Mouse (Mus musculus): ENCODE data around the gene Tmem40. TPM values are rescaled to one million over a fixed set of nuclear protein-coding genes. Genes with fewer than 3 reads are reported as not detected.

Gene Tmem40
- polyA plus RNA-seq, 1 experiment from 2014 or later, result 0.78 TPM

DNA sequence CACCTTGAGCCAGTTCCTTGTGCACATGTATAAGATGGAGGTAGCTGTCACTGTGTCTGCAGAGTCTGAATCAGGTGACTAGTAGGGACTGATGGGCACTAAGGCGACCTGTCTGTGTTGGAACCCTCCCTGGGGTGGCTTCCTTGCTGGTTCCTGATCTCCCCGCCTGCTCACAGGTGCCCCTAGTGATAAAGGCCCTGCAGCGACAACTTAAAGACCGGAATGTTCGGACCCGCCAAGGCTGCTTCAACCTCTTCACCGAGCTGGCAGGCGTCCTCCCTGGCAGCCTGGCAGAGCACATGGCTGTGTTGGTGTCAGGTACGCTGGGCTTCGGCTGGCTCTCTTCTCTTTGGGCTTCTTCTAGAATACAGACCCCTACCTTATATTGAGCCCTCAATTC lies 28.8 kb upstream of the Tmem40 start:
- Histone ChIP-seq H3K4me3 (replicated peaks) (no peak overlapping the region), H3K9ac (no peak overlapping the region), H3K9me3 (no peaks in the 10 kb centered on the region), H3K27ac (no peak overlapping the region), H3K27me3 (replicated peaks) (no peaks in the 10 kb centered on the region), H3K36me3 (peaks cover 53% of the 10 kb centered on the region), H3K4me2 (replicated peaks) (no peak overlapping the region), H3K4me1 (replicated peaks) (no peaks in the 10 kb centered on the region)
- ATAC-seq, result no peak
- WGBS, result 86% methylated on average over 10 of the region's 10 CpGs

DNA sequence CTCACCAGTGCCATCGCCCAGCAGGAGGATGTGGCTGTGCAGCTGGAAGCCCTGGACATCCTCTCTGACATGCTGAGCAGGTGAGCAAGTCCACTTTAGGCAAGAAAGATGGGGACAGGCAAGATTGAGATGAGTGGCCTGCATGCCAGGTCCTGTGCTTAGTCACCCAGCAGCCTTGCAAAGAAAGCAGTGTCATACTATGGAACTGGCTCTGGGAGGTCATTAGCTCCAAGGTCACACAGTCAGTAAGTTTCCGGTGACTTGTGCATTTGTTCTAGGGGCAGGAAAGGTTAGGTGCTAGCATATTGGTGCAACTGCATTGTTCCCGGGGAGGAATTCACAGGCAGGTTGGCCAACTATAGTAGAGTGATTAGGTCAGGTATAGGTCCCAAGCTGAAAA lies 20.6 kb upstream of the Tmem40 start:
- no peak for ATAC-seq
- H3K4me1 ChIP-seq (replicated peaks), result no peaks in the 10 kb centered on the region
- H3K27ac ChIP-seq, result no peak overlapping the region
- peaks cover 36% of the 10 kb centered on the region for H3K36me3 ChIP-seq
- H3K9ac ChIP-seq, result no peak overlapping the region
- H3K4me3 ChIP-seq (replicated peaks), result no peak overlapping the region
- WGBS, result 88% methylated on average over 3 of the region's 3 CpGs
- H3K4me2 ChIP-seq (replicated peaks), result no peak overlapping the region
- H3K9me3 ChIP-seq, result no peaks in the 10 kb centered on the region
- H3K27me3 ChIP-seq (replicated peaks), result no peaks in the 10 kb centered on the region

DNA sequence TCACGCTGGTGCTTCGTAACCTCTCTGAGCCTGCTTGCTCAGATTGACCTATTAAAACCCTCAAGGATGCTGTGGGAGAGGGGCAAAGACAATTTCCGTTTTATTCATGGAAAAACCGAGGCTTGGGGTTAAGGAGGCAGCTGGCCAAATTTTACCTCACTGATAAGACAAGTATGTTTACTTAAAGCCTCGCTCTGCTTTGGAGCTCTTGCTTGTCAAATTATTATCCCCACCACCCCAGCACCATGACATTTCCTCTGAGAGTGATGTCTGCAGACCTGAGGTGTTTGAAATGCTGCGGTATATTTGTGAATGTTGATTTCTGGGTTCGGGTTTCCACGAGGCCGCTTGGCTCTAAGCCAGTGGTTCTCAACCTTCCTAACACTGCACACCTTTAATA lies 14.2 kb upstream of the Tmem40 start:
- no peak overlapping the region for H3K9ac ChIP-seq
- H3K4me2 ChIP-seq (replicated peaks), result peak overlapping the region; percentile 84

DNA sequence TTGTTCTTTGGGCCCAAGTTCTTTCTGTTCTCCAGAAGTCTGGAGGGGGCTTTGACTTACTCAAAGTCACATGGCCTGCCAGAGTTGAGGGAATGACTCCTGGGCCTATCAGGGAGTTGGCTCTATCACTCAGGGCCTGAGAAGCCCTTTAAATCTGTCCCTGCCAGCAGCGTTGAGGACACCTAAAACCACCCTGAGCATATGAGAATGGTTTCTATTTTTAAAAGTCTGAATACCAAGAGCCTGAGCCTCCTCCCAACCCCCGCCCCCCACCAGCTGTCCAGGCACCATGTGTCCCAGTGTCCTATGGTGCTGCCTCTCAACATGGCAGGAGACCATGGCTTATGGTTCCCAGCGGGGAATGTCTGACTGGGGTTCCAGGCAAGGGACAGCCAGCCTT lies 13.6 kb upstream of the Tmem40 start:
- H3K27ac ChIP-seq, result no peak overlapping the region
- peaks cover 21% of the 10 kb centered on the region for H3K4me1 ChIP-seq (replicated peaks)
- H3K4me2 ChIP-seq (replicated peaks), result peak overlapping the region; percentile 84
- WGBS, result 50% methylated on average over 3 of the region's 3 CpGs
- no peaks in the 10 kb centered on the region; the same call in none of the 2 replicates for H3K36me3 ChIP-seq
- H3K4me3 ChIP-seq (replicated peaks), result peak overlapping the region; percentile 77
- no peaks in the 10 kb centered on the region for H3K27me3 ChIP-seq (replicated peaks)
- H3K9me3 ChIP-seq, result no peaks in the 10 kb centered on the region
- no peak for ATAC-seq
- 0 out of 2 replicates have a peak overlapping the region, but pooled peaks have one; percentile 76 for H3K9ac ChIP-seq

More for the DNA sequence above, 14.2 kb upstream of the Tmem40 start:
- Histone ChIP-seq H3K9me3 (no peaks in the 10 kb centered on the region), H3K27me3 (replicated peaks) (no peaks in the 10 kb centered on the region), H3K27ac (no peak overlapping the region), H3K4me3 (replicated peaks) (peak overlapping the region; percentile 77; the same call in 1 of the 2 replicates), H3K36me3 (peaks cover 3% of the 10 kb centered on the region), H3K4me1 (replicated peaks) (peaks cover 21% of the 10 kb centered on the region)
- 24% methylated on average over 9 of the region's 9 CpGs for WGBS
- no peak for ATAC-seq

DNA sequence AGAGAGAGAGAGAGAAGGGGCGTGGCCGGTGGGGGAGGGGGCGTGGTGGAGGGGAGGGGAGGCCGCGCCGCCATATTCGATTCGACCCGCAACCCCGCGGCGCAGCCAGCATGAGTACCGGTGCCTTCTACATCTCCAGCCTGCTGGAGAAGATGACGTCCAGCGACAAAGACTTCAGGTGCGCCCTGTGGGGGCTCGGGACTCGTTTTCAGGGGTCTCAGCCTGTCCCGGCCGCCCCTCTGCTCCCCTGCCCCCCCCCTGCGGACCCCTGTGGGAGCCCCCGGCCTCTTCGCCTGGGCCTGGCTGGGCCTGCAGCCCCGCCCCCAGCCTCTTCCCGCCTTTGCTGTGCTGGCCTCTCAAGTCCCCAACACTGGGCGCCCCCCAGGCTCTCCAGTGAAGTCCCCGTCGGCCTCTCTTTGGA lies 12.3 kb upstream of the Tmem40 start, which contains the start of gene Cand2:
Cand2 (plus strand) TSS at position 38 of the 421 bp plus-strand sequence.
- Histone ChIP-seq H3K9ac (peak within 1 kb of the TSS; percentile 76), H3K9me3 (no peaks in the 10 kb centered on the region), H3K36me3 (no peaks in the 10 kb centered on the region), H3K27me3 (replicated peaks) (no peaks in the 10 kb centered on the region), H3K4me2 (replicated peaks) (peak within 1 kb of the TSS; percentile 84), H3K27ac (peak within 1 kb of the TSS; percentile 68), H3K4me1 (replicated peaks) (peaks cover 21% of the 10 kb centered on the region), H3K4me3 (replicated peaks) (peak within 1 kb of the TSS; percentile 77)
- WGBS, result under 1% methylated on average over 26 of the region's 28 CpGs
- peak; percentile 83 for ATAC-seq

DNA sequence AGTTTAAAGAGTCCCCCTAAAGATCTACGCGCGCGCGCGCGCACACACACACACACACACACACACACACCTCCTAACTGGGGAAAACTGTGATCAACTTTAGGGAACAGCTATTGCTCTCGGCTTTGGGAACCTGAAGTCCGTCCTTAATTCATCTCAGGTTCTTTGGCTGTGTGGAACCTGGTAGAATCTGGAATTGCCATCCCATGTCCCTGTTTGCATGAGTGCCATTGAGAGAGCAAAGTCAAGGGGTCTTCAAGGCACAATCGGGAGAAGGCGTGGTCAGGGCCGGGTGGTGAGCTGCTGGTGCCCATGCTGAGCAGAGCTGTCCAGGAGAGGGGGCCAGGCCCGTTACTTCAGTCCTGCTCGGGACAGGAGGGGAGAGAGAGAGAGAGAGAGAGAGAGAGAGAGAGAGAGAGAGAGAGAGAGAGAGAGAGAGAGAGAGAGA lies 11.8 kb upstream of the Tmem40 start:
- Histone ChIP-seq H3K9me3 (no peaks in the 10 kb centered on the region), H3K27ac (0 out of 2 replicates have a peak overlapping the region, but pooled peaks have one; percentile 32), H3K36me3 (no peaks in the 10 kb centered on the region), H3K4me3 (replicated peaks) (peak overlapping the region; percentile 77), H3K4me2 (replicated peaks) (peak overlapping the region; percentile 84), H3K4me1 (replicated peaks) (peaks cover 21% of the 10 kb centered on the region), H3K9ac (peak overlapping the region; percentile 53), H3K27me3 (replicated peaks) (no peaks in the 10 kb centered on the region)
- peak; percentile 83 for ATAC-seq
- WGBS, result 5% methylated on average over 13 of the region's 14 CpGs

DNA sequence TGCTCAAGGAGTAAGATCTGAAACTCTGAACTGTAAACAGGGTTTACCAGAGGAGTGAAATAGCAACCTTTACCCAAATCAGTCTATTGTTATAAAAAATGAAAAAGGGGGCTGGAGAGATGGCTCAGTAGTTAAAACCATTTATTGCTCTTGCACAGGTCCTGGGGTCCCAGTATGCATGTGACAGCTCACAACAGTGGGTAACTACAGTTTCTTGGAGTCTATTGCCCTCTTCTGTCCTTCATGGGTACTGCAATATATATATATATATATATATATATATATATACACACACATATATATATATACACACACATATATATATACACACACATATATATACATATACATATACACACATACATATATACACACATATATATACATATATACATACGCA lies 10.4 kb upstream of the Tmem40 start:
- 92% methylated on average over 1 of the region's 1 CpGs for whole genome bisulfite sequencing
- Histone ChIP-seq H3K27ac (no peak overlapping the region), H3K9ac (no peak overlapping the region), H3K9me3 (no peaks in the 10 kb centered on the region), H3K27me3 (replicated peaks) (no peaks in the 10 kb centered on the region), H3K4me2 (replicated peaks) (no peak overlapping the region), H3K4me1 (replicated peaks) (peaks cover 25% of the 10 kb centered on the region), H3K36me3 (no peaks in the 10 kb centered on the region), H3K4me3 (replicated peaks) (no peak overlapping the region)
- ATAC-seq, result no peak

DNA sequence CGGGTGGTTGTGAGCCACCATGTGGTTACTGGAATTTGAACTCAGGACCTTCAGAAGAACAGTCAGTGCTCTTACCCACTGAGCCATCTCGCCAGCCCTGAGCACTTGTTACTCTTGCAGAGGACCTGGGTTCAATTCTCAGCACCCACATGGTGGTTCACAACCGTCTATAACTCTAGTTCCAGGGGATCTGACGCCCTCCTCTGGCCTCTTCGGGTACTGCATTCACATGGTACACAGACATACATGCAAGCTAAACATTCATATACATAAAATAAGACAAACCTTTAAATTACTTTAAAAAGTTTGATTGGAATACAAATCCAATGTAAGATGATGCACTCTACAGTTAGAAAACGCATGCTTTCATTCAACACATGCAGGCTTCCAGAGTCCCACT lies 10.0 kb upstream of the Tmem40 start:
- Histone ChIP-seq H3K36me3 (no peaks in the 10 kb centered on the region), H3K27me3 (replicated peaks) (no peaks in the 10 kb centered on the region), H3K27ac (no peak overlapping the region), H3K4me3 (replicated peaks) (no peak overlapping the region), H3K9ac (no peak overlapping the region), H3K4me2 (replicated peaks) (no peak overlapping the region), H3K4me1 (replicated peaks) (peaks cover 28% of the 10 kb centered on the region), H3K9me3 (no peaks in the 10 kb centered on the region)
- 78% methylated on average over 6 of the region's 6 CpGs for WGBS
- ATAC-seq, result no peak

DNA sequence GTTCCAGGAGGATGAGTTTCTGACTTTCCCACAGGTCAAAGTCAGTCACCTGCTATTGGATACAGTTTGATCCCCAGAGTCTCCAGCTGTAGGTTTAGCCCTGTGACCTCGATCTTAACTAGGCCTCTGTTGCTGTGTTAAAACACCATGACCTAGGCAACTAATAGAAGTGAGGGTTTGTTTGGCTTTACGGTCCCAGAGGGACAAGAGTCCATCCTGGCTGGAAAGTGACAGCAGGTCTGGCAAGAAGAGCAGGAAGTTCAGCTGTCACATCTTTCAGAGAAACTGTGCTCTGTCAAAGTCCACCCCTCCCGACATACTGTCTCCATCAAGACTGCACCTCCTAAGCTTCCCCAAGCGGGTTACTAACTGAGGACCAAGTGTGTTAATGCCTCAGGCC lies 8.6 kb upstream of the Tmem40 start:
- Histone ChIP-seq H3K9me3 (no peaks in the 10 kb centered on the region), H3K27me3 (replicated peaks) (no peaks in the 10 kb centered on the region), H3K4me1 (replicated peaks) (peaks cover 19% of the 10 kb centered on the region), H3K4me3 (replicated peaks) (no peak overlapping the region), H3K9ac (no peak overlapping the region), H3K36me3 (no peaks in the 10 kb centered on the region), H3K27ac (no peak overlapping the region), H3K4me2 (replicated peaks) (no peak overlapping the region)
- ATAC-seq, result no peak
- WGBS, result 49% methylated on average over 4 of the region's 4 CpGs

DNA sequence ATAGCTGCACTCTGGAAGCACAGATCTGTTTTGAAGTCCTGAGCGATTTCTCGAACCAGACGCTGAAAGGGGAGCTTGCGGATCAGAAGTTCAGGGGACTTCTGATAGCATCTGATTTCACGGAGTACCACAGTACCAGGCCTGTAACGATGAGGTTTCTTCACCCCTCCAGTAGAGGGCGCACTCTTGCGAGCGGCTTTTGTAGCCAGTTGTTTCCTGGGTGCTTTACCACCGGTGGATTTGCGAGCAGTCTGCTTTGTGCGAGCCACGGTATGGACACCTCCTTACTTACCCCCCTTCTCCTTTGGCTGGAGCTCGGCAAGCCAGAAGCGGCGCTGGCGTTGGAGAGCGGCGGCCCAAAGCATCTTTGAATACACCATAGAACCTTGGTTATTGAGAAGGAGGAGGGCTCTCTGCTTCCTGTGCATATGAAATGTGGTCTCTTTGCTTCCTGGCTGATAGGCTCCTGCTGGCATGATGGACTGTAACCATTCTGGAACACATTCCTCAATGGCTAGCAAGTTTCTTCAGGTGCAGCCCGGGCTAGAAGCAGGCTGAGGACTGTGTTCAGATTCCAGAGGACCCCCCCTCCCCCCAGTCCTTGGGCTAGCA lies 8.0 kb upstream of the Tmem40 start:
- Histone ChIP-seq H3K27me3 (replicated peaks) (no peaks in the 10 kb centered on the region), H3K4me1 (replicated peaks) (0 out of 2 replicates have a peak, but pooled peaks cover 12% of the 10 kb centered on the region), H3K4me3 (replicated peaks) (no peak overlapping the region), H3K27ac (no peak overlapping the region), H3K36me3 (no peaks in the 10 kb centered on the region), H3K9ac (no peak overlapping the region), H3K9me3 (no peaks in the 10 kb centered on the region), H3K4me2 (replicated peaks) (no peak overlapping the region)
- WGBS, result 84% methylated on average over 20 of the region's 20 CpGs
- ATAC-seq, result no peak

DNA sequence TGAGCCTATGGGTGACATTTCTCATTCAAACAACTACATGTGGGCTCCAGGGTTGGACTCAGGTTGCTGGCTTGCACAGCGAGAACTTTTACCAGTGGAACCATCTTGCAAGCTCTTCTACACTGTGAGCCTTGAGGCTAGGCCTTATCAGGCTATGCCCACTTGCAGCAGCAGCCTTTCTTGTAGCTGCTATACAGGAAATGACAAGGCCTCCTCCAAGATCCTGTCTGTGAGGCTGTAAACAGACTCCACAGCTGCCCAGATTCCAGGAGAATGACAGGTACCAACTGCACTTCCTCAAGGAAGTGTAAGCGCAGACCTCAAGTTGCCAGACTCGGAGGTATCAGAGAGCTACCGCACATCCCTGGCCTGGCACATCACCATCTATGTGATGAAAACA lies 6.0 kb upstream of the Tmem40 start:
- Histone ChIP-seq H3K27ac (no peak overlapping the region), H3K4me3 (replicated peaks) (no peak overlapping the region), H3K4me2 (replicated peaks) (no peak overlapping the region), H3K36me3 (no peaks in the 10 kb centered on the region), H3K9ac (no peak overlapping the region), H3K27me3 (replicated peaks) (no peaks in the 10 kb centered on the region), H3K4me1 (replicated peaks) (peaks cover 15% of the 10 kb centered on the region; the same call in 1 of the 2 replicates), H3K9me3 (no peaks in the 10 kb centered on the region)
- no peak for ATAC-seq
- 61% methylated on average over 4 of the region's 4 CpGs for WGBS

DNA sequence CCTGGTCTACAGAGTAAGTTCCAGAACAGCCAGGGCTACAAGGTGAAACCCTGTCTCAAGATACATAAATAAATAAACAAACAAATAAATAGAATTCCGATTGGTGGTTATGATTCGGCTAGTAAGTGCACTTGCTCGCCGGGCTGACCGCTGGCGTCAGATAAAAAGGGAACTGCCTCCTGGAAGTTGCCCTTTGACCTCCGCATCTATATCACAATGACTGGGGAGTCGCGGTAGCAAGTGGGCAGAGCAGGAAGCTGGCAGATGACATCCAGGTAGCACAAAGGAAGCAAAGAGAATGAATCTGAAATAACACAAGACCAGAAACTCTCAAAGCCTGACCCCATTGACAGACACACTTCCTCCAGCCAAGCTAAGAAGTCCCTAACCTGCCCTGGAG lies 5.1 kb upstream of the Tmem40 start:
- no peak overlapping the region for H3K27ac ChIP-seq
- no peaks in the 10 kb centered on the region for H3K27me3 ChIP-seq (replicated peaks)
- WGBS, result 57% methylated on average over 9 of the region's 9 CpGs
- no peak overlapping the region for H3K4me3 ChIP-seq (replicated peaks)
- no peaks in the 10 kb centered on the region for H3K36me3 ChIP-seq
- peaks cover 15% of the 10 kb centered on the region; the same call in 1 of the 2 replicates for H3K4me1 ChIP-seq (replicated peaks)
- H3K9ac ChIP-seq, result no peak overlapping the region
- ATAC-seq, result no peak
- H3K9me3 ChIP-seq, result no peaks in the 10 kb centered on the region
- H3K4me2 ChIP-seq (replicated peaks), result no peak overlapping the region

DNA sequence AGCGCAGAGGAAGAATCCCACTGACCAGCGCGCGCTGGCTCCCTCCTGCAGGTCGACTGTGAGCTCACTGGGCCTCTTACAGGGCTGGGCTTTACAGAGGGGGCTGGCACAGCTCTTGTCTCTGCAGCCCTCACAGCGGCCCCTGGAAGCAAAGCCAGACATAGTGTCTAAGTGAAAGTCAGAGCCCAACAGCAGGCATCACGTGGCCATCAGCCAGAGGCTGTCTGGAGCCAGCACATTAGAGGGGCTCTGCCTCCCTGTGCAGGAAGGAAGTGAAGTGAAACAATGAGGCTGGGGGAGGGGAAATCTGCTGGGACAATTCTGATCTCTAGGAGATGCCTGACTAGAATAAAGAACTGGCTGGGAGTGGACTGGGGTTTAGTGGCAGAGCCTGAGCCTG lies 2.0 kb upstream of the Tmem40 start:
- no peaks in the 10 kb centered on the region for H3K9me3 ChIP-seq
- peak; percentile 84 for ATAC-seq
- WGBS, result 11% methylated on average over 7 of the region's 7 CpGs
- H3K27ac ChIP-seq, result peak overlapping the region; percentile 63
- peak overlapping the region; percentile 24 for H3K4me2 ChIP-seq (replicated peaks)
- no peak overlapping the region for H3K9ac ChIP-seq
- no peaks in the 10 kb centered on the region for H3K27me3 ChIP-seq (replicated peaks)
- H3K4me1 ChIP-seq (replicated peaks), result peaks cover 24% of the 10 kb centered on the region
- no peaks in the 10 kb centered on the region for H3K36me3 ChIP-seq
- no peak overlapping the region for H3K4me3 ChIP-seq (replicated peaks)

Measured in intestine, embryonic 15.5 days (tissue).